Mouse (Mus musculus): ENCODE data around the gene Lonrf2.

DNA sequence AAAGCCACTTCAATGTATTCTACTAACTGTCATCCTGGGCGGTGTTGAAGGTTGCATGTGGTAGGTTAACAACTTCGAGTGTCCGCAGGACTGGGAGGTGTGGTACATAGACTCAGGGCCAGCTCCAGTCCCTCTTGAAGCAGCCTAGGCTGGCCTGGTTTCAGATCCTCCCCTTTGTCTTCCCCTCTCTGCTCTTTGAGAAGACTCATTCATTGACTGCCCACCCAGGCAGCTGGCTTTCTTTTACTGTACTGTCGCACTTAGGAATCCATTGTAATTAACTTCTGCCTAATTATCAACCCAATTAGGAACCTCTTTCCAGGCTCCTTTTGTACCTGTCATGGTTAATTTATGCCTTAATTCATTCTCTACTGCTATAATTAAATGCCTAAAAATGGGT lies 6.8 kb upstream of the Lonrf2 start:
- TF ChIP-seq CTCF (IDR thresholded peaks at IDR 0.05; ENCODE audit: low read depth, low read length) (no peak), POLR2A (IDR thresholded peaks at IDR 0.05; ENCODE audit: borderline replicate concordance, low read depth, low read length) (no peak)

Data from bone marrow macrophage, adult 2 months (primary cell).